Mouse (Mus musculus): Measurements from ENCODE around the gene Mettl9. TPM values are rescaled to one million over a fixed set of nuclear protein-coding genes. Genes with fewer than 3 reads are reported as not detected.

Mettl9 gene
- polyA plus RNA-seq (2015; fragmentation: Nextera tagmentation; extraction: Ambion mirVana): 243 and 247 TPM in 2 replicates

GRCm38 (mm10) chr7:121033856-121034652 lies at the start of gene Mettl9:
Gene Mettl9, plus strand, starts transcription at chr7:121034445.
- Histone ChIP-seq H3K36me3 (no peaks in the 10 kb centered on the region), H3K9me3 (no peaks in the 10 kb centered on the region), H3K4me2 (replicated peaks) (peak within 1 kb of the TSS; percentile 81), H3K4me3 (peak within 1 kb of the TSS; percentile 84), H3K9ac (peak within 1 kb of the TSS; percentile 96), H3K27ac (peak within 1 kb of the TSS; percentile 97), H3K4me1 (peaks cover 30% of the 10 kb centered on the region), H3K27me3 (peaks cover 6% of the 10 kb centered on the region; the same call in 1 of the 2 replicates)
- ATAC-seq (ENCODE audit: low FRiP score, low read depth): peak; percentile 96
- 2% methylated on average over 40 of the region's 43 CpGs for WGBS

DNA sequence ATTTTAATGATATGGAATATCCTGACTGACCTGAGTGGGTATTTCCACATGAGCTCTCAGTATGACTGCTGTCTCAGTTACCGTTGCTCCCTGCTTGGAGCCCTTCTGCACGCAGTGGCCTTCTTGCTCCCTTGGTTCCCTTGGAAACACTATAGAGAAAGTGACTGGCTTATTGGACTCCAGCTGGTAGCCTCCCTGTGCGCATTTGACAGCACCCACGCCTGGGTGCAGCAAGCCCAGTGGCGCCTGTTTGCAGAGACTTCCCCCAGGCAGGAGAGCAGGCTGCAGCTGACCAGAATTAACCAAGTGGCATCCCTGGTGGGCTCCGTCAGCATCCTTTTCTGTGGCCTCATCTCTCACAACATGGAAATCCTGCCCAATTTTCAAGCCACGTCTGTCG lies 43.1 kb upstream of the Mettl9 start:
- Histone ChIP-seq H3K27me3 (no peaks in the 10 kb centered on the region), H3K4me3 (no peak overlapping the region), H3K9ac (no peak overlapping the region), H3K27ac (no peak overlapping the region), H3K4me2 (replicated peaks) (no peak overlapping the region), H3K4me1 (no peaks in the 10 kb centered on the region), H3K36me3 (no peaks in the 10 kb centered on the region), H3K9me3 (0 out of 2 replicates have a peak, but pooled peaks cover 5% of the 10 kb centered on the region)
- ATAC-seq (ENCODE audit: low FRiP score, low read depth): no peak
- 79% methylated on average over 8 of the region's 8 CpGs for WGBS

GRCm38 (mm10) chr7:120999021-120999530 lies 35.2 kb upstream of the Mettl9 start:
- no peak overlapping the region for H3K9ac ChIP-seq
- no peak overlapping the region for H3K27ac ChIP-seq
- H3K4me2 ChIP-seq (replicated peaks): no peak overlapping the region
- ATAC-seq (ENCODE audit: low FRiP score, low read depth): no peak
- H3K36me3 ChIP-seq: no peaks in the 10 kb centered on the region
- H3K4me3 ChIP-seq: no peak overlapping the region
- no peaks in the 10 kb centered on the region for H3K4me1 ChIP-seq
- WGBS: 81% methylated on average over 2 of the region's 2 CpGs
- no peaks in the 10 kb centered on the region for H3K27me3 ChIP-seq
- no peaks in the 10 kb centered on the region for H3K9me3 ChIP-seq

DNA sequence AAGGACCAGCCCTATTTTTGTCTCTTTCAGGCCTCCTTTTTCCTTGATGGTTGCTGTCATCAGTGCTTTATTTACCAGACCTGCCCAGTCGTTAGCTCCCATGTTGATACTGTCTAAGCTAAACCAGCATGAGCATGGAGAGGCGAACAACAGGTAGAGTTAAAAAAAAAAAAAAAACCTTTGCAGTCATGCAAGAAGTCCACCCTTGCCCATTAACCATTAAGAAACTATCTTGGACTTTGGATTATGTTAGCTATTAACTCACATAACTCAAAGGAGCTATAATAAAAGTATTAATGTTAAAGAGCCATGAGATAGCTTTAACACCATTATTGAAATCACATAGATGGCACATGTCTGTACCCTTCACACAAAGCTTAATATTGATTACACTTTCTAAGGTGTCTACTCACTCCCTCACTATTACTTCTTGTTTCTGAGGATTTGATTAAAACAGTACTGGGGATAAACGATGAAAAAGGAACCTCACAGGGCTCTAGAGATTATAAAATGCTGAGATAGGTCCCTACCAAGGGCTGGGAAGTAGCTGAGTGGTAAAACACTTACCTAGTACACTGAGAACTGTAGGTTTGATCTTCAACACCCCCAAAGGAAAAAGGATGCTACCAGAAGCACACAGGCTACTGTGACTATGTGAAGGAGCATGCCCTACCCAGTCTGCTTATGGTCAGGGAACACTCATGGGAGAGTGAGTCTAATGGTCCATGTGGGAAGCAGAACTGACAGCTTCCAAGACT lies 34.0 kb upstream of the Mettl9 start:
- Histone ChIP-seq H3K36me3 (no peaks in the 10 kb centered on the region), H3K9ac (no peak overlapping the region), H3K4me1 (no peaks in the 10 kb centered on the region), H3K27ac (no peak overlapping the region), H3K4me2 (replicated peaks) (no peak overlapping the region), H3K27me3 (no peaks in the 10 kb centered on the region), H3K9me3 (no peaks in the 10 kb centered on the region), H3K4me3 (no peak overlapping the region)
- no peak for ATAC-seq (ENCODE audit: low FRiP score, low read depth)
- WGBS: 70% methylated on average over 3 of the region's 3 CpGs

DNA sequence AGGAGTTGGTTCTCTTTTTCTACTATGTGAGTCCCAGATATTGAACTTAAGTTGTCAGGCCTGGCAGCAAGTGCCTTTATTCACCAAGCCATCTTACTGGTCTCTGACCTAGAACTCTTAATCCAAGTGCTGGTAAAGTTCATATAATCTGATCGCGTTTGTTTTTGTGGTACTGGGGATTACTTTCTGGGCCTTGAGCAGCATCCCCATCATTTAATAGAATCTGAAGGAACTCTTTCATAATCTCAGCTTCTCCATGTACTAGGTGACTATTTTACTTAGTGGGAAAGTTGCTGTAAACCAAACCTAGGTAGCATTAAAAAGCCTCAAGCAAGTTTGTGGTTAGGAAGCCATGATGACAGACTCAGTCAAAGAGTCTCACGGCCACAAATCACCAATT lies 32.4 kb upstream of the Mettl9 start:
- H3K4me3 ChIP-seq: no peak overlapping the region
- H3K27me3 ChIP-seq: no peaks in the 10 kb centered on the region
- 82% methylated on average over 3 of the region's 3 CpGs for WGBS
- H3K36me3 ChIP-seq: no peaks in the 10 kb centered on the region
- peaks cover 3% of the 10 kb centered on the region; the same call in 1 of the 2 replicates for H3K4me1 ChIP-seq
- no peaks in the 10 kb centered on the region for H3K9me3 ChIP-seq
- no peak overlapping the region for H3K9ac ChIP-seq
- H3K27ac ChIP-seq: no peak overlapping the region
- H3K4me2 ChIP-seq (replicated peaks): no peak overlapping the region
- ATAC-seq (ENCODE audit: low FRiP score, low read depth): no peak

- H3K27me3 ChIP-seq: no peaks in the 10 kb centered on the region
- no peak for ATAC-seq (ENCODE audit: low FRiP score, low read depth)
- H3K4me2 ChIP-seq (replicated peaks): no peak overlapping the region
- H3K27ac ChIP-seq: no peak overlapping the region
- H3K9ac ChIP-seq: no peak overlapping the region
- WGBS: 85% methylated on average over 5 of the region's 5 CpGs
- H3K9me3 ChIP-seq: no peaks in the 10 kb centered on the region
- H3K4me3 ChIP-seq: no peak overlapping the region
- no peaks in the 10 kb centered on the region for H3K36me3 ChIP-seq
- H3K4me1 ChIP-seq: peaks cover 3% of the 10 kb centered on the region; the same call in 1 of the 2 replicates
These were observed 31.8 kb upstream of the Mettl9 start for GRCm38 (mm10) chr7:121002407-121002928.

DNA sequence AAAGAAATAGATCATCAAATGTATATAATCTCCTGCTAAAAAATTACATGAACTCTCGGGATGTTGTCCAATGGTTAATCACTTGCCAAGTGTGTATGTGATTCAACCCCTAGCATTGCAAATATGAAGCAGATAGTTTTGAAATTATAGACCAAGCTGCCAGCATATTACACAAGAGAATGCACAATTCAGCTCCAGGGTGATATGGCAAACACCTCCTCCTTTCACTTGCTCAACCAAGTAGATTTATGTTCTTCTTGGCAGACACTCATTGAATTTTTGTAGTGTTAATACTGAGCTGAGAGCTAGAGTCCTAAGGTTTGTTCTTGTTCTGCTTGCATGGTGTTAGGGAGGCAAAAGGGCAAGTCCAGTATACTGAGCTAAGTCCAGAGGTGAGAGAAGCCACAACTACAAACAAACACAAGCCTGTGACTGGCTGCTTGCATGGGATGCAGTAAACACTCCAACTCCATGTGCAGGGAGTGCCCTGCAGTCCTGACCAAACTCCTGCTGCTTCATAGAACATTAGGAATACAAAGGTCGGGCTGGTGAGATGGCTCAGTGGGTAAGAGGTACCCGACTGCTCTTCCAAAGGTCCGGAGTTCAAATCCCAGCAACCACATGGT lies 30.3 kb upstream of the Mettl9 start:
- no peak overlapping the region for H3K27ac ChIP-seq
- no peak overlapping the region for H3K4me3 ChIP-seq
- no peaks in the 10 kb centered on the region for H3K27me3 ChIP-seq
- WGBS: 76% methylated on average over 4 of the region's 4 CpGs
- H3K4me1 ChIP-seq: peaks cover 3% of the 10 kb centered on the region; the same call in 1 of the 2 replicates
- H3K4me2 ChIP-seq (replicated peaks): no peak overlapping the region
- no peaks in the 10 kb centered on the region for H3K36me3 ChIP-seq
- H3K9me3 ChIP-seq: no peaks in the 10 kb centered on the region
- ATAC-seq (ENCODE audit: low FRiP score, low read depth): no peak
- H3K9ac ChIP-seq: no peak overlapping the region

GRCm38 (mm10) chr7:121011794-121012689 lies 22.2 kb upstream of the Mettl9 start:
- no peaks in the 10 kb centered on the region for H3K27me3 ChIP-seq
- WGBS: 13% methylated on average over 10 of the region's 10 CpGs
- peak; percentile 91 for ATAC-seq (ENCODE audit: low FRiP score, low read depth)
- H3K27ac ChIP-seq: peak overlapping the region; percentile 83
- H3K9me3 ChIP-seq: no peaks in the 10 kb centered on the region
- no peak overlapping the region for H3K4me3 ChIP-seq
- H3K4me1 ChIP-seq: peaks cover 20% of the 10 kb centered on the region
- no peaks in the 10 kb centered on the region for H3K36me3 ChIP-seq
- H3K4me2 ChIP-seq (replicated peaks): peak overlapping the region; percentile 39
- H3K9ac ChIP-seq: no peak overlapping the region

GRCm38 (mm10) chr7:121014486-121014885 lies 19.8 kb upstream of the Mettl9 start:
- ATAC-seq (ENCODE audit: low FRiP score, low read depth): no peak
- Histone ChIP-seq H3K27me3 (no peaks in the 10 kb centered on the region), H3K9ac (no peak overlapping the region), H3K36me3 (no peaks in the 10 kb centered on the region), H3K4me3 (no peak overlapping the region), H3K4me2 (replicated peaks) (no peak overlapping the region), H3K9me3 (no peaks in the 10 kb centered on the region), H3K4me1 (peaks cover 20% of the 10 kb centered on the region), H3K27ac (no peak overlapping the region)
- WGBS: 90% methylated on average over 10 of the region's 10 CpGs

DNA sequence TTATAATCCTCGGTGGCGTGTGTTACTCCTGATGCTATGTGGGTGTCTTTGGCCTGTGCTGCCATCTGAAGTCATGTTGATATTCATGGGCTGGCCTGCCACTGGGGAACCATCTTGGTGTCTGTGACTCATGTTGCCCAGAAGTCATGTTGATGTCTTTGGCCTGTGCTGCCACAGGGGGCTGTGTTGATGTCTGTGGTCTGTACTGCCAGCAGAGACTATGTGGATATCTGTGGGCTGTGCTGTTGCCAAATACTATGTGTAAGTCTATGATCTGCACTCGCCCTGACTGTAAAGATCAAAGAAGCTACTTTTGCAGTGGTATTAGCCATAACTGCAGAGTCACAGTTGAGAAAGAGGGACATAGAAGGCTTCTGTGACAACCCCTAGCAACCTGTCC lies 15.5 kb upstream of the Mettl9 start:
- WGBS: 86% methylated on average over 3 of the region's 3 CpGs
- H3K27ac ChIP-seq: no peak overlapping the region
- no peaks in the 10 kb centered on the region for H3K9me3 ChIP-seq
- ATAC-seq (ENCODE audit: low FRiP score, low read depth): no peak
- no peak overlapping the region for H3K9ac ChIP-seq
- H3K4me3 ChIP-seq: no peak overlapping the region
- no peaks in the 10 kb centered on the region for H3K36me3 ChIP-seq
- no peak overlapping the region for H3K4me2 ChIP-seq (replicated peaks)
- H3K27me3 ChIP-seq: no peaks in the 10 kb centered on the region
- peaks cover 4% of the 10 kb centered on the region; the same call in 1 of the 2 replicates for H3K4me1 ChIP-seq

DNA sequence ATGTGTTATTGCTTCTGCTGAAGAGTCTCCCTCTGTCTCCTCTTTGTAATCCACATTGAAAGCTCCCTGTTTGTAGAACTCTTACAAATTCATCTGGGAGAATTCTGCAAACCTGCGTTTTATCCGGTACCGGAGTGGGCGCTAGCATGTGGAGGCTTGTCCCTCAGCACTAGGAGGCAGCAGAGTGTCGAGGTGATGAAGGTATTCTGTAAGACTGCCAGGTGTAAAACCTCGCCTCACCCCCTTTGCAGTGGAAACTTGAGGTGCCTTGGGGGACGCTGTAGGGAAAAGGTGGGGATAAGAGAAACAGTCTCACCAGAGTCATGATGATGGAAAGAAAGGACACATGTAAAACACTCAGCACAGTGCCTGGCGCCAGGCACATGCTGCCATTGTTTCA lies 14.0 kb upstream of the Mettl9 start:
- no peak overlapping the region for H3K9ac ChIP-seq
- no peak for ATAC-seq (ENCODE audit: low FRiP score, low read depth)
- H3K27me3 ChIP-seq: no peaks in the 10 kb centered on the region
- H3K4me2 ChIP-seq (replicated peaks): no peak overlapping the region
- WGBS: 39% methylated on average over 8 of the region's 8 CpGs
- H3K4me3 ChIP-seq: no peak overlapping the region
- no peaks in the 10 kb centered on the region for H3K36me3 ChIP-seq
- peaks cover 4% of the 10 kb centered on the region; the same call in 1 of the 2 replicates for H3K4me1 ChIP-seq
- H3K9me3 ChIP-seq: no peaks in the 10 kb centered on the region
- H3K27ac ChIP-seq: no peak overlapping the region

Measured in limb, embryonic 13.5 days (tissue).